Mouse (Mus musculus): ENCODE measurements around the gene Dennd1a. TPM values are rescaled to one million over a fixed set of nuclear protein-coding genes. Genes with fewer than 3 reads are reported as not detected.
A peak's percentile ranks its signal among the peaks of the same experiment; 100 is the strongest.

The Dennd1a gene
- total and polyA plus RNA-seq, 3 experiments = 17.6 to 26.8 (median 22.0) TPM

GRCm38 (mm10) chr2:38125671-38126382 is 161.4 kb downstream of the Dennd1a start:
- intact Hi-C loops (cut with DNase I) = no loop called here
- no peaks in the 10 kb centered on the region for H3K79me2 ChIP-seq (replicated peaks; ENCODE audit: control insufficient read depth, insufficient read depth, low read length)
- H3K27me3 ChIP-seq (ENCODE audit: control insufficient read depth, insufficient read depth, low read length) = no peaks in the 10 kb centered on the region
- TF ChIP-seq POLR2A (IDR thresholded peaks at IDR 0.05; ENCODE audit: insufficient read depth, low read depth, low read length) (no peak), CTCF (IDR thresholded peaks at IDR 0.05) (no peak), EP300 (IDR thresholded peaks at IDR 0.05; ENCODE audit: insufficient read depth, low read depth, low read length) (no peak)
- 70% methylated on average over 5 of the region's 5 CpGs for WGBS
- no peaks in the 10 kb centered on the region; the same call in none of the 2 replicates for H3K36me3 ChIP-seq (ENCODE audit: control insufficient read depth, insufficient read depth, low read length)
- peaks cover 1% of the 10 kb centered on the region; the same call in 1 of the 2 replicates for H3K4me1 ChIP-seq (ENCODE audit: control insufficient read depth, insufficient read depth, low read length)
- H3K9ac ChIP-seq (ENCODE audit: low read depth, low read length) = no peak overlapping the region
- H3K4me3 ChIP-seq = no peak overlapping the region
- DNase-seq = no peak
- no peak overlapping the region for H3K27ac ChIP-seq

GRCm38 (mm10) chr2:38124727-38125126 is 162.5 kb downstream of the Dennd1a start:
- no peak overlapping the region for H3K4me3 ChIP-seq
- H3K36me3 ChIP-seq (ENCODE audit: control insufficient read depth, insufficient read depth, low read length) = no peaks in the 10 kb centered on the region; the same call in none of the 2 replicates
- H3K4me1 ChIP-seq (ENCODE audit: control insufficient read depth, insufficient read depth, low read length) = no peaks in the 10 kb centered on the region
- H3K27ac ChIP-seq = no peak overlapping the region
- no peak overlapping the region for H3K9ac ChIP-seq (ENCODE audit: low read depth, low read length)
- no peak for DNase-seq
- WGBS = 93% methylated on average over 1 of the region's 1 CpGs
- H3K27me3 ChIP-seq (ENCODE audit: control insufficient read depth, insufficient read depth, low read length) = no peaks in the 10 kb centered on the region
- intact Hi-C loops (cut with DNase I) = no loop called here
- H3K79me2 ChIP-seq (replicated peaks; ENCODE audit: control insufficient read depth, insufficient read depth, low read length) = no peaks in the 10 kb centered on the region
- no peak for TF ChIP-seq EP300 (IDR thresholded peaks at IDR 0.05; ENCODE audit: insufficient read depth, low read depth, low read length)
- no peak for TF ChIP-seq POLR2A (IDR thresholded peaks at IDR 0.05; ENCODE audit: insufficient read depth, low read depth, low read length)
- no peak for TF ChIP-seq CTCF (IDR thresholded peaks at IDR 0.05)

GRCm38 (mm10) chr2:38115000-38115399 is 172.2 kb downstream of the Dennd1a start:
- Histone ChIP-seq H3K27ac (no peak overlapping the region), H3K79me2 (replicated peaks; ENCODE audit: control insufficient read depth, insufficient read depth, low read length) (no peaks in the 10 kb centered on the region), H3K36me3 (ENCODE audit: control insufficient read depth, insufficient read depth, low read length) (no peaks in the 10 kb centered on the region; the same call in 1 of the 2 replicates), H3K9ac (ENCODE audit: low read depth, low read length) (no peak overlapping the region), H3K4me3 (no peak overlapping the region), H3K4me1 (ENCODE audit: control insufficient read depth, insufficient read depth, low read length) (peaks cover 2% of the 10 kb centered on the region), H3K27me3 (ENCODE audit: control insufficient read depth, insufficient read depth, low read length) (no peaks in the 10 kb centered on the region)
- DNase-seq = no peak
- WGBS = 92% methylated on average over 2 of the region's 2 CpGs
- intact Hi-C loops (cut with DNase I) = no loop called here
- no peak for TF ChIP-seq EP300 (IDR thresholded peaks at IDR 0.05; ENCODE audit: insufficient read depth, low read depth, low read length)
- no peak for TF ChIP-seq CTCF (IDR thresholded peaks at IDR 0.05)
- TF ChIP-seq POLR2A (IDR thresholded peaks at IDR 0.05; ENCODE audit: insufficient read depth, low read depth, low read length) = no peak

- no peaks in the 10 kb centered on the region; the same call in 1 of the 2 replicates for H3K36me3 ChIP-seq (ENCODE audit: control insufficient read depth, insufficient read depth, low read length)
- H3K27ac ChIP-seq = peak overlapping the region; percentile 21; the same call in 1 of the 2 replicates
- DNase-seq = peak; percentile 31 to 41
- H3K79me2 ChIP-seq (replicated peaks; ENCODE audit: control insufficient read depth, insufficient read depth, low read length) = no peaks in the 10 kb centered on the region
- WGBS = 61% methylated on average over 5 of the region's 5 CpGs
- H3K4me1 ChIP-seq (ENCODE audit: control insufficient read depth, insufficient read depth, low read length) = peaks cover 2% of the 10 kb centered on the region
- no peaks in the 10 kb centered on the region for H3K27me3 ChIP-seq (ENCODE audit: control insufficient read depth, insufficient read depth, low read length)
- intact Hi-C loops (cut with DNase I) = no loop called here
- H3K9ac ChIP-seq (ENCODE audit: low read depth, low read length) = no peak overlapping the region
- TF ChIP-seq CTCF (IDR thresholded peaks at IDR 0.05) (0 out of 2 replicates have a peak, but pooled peaks have one; percentile 15), POLR2A (IDR thresholded peaks at IDR 0.05; ENCODE audit: insufficient read depth, low read depth, low read length) (no peak)
- no peak overlapping the region for H3K4me3 ChIP-seq
Observed at GRCm38 (mm10) chr2:38111655-38112351, 175.4 kb downstream of the Dennd1a start.

GRCm38 (mm10) chr2:38108586-38108985 is 178.6 kb downstream of the Dennd1a start:
- 86% methylated on average over 2 of the region's 2 CpGs for WGBS
- H3K4me1 ChIP-seq (ENCODE audit: control insufficient read depth, insufficient read depth, low read length) = peaks cover 2% of the 10 kb centered on the region
- H3K27ac ChIP-seq = no peak overlapping the region
- no peak overlapping the region for H3K4me3 ChIP-seq
- no peak overlapping the region for H3K9ac ChIP-seq (ENCODE audit: low read depth, low read length)
- H3K79me2 ChIP-seq (replicated peaks; ENCODE audit: control insufficient read depth, insufficient read depth, low read length) = no peaks in the 10 kb centered on the region
- no peak for TF ChIP-seq POLR2A (IDR thresholded peaks at IDR 0.05; ENCODE audit: insufficient read depth, low read depth, low read length)
- no peak for DNase-seq
- H3K36me3 ChIP-seq (ENCODE audit: control insufficient read depth, insufficient read depth, low read length) = no peaks in the 10 kb centered on the region; the same call in 1 of the 2 replicates
- intact Hi-C loops (cut with DNase I) = no loop called here
- no peaks in the 10 kb centered on the region for H3K27me3 ChIP-seq (ENCODE audit: control insufficient read depth, insufficient read depth, low read length)

- H3K27ac ChIP-seq = no peak overlapping the region
- intact Hi-C loops (cut with DNase I) = no loop called here
- TF ChIP-seq EP300 (IDR thresholded peaks at IDR 0.05; ENCODE audit: insufficient read depth, low read depth, low read length) (no peak), POLR2A (IDR thresholded peaks at IDR 0.05; ENCODE audit: insufficient read depth, low read depth, low read length) (no peak), CTCF (IDR thresholded peaks at IDR 0.05) (no peak)
- H3K27me3 ChIP-seq (ENCODE audit: control insufficient read depth, insufficient read depth, low read length) = no peaks in the 10 kb centered on the region
- no peaks in the 10 kb centered on the region; the same call in 1 of the 2 replicates for H3K4me1 ChIP-seq (ENCODE audit: control insufficient read depth, insufficient read depth, low read length)
- H3K79me2 ChIP-seq (replicated peaks; ENCODE audit: control insufficient read depth, insufficient read depth, low read length) = no peaks in the 10 kb centered on the region
- WGBS = 100% methylated on average over 1 of the region's 1 CpGs
- no peak for DNase-seq
- no peaks in the 10 kb centered on the region for H3K36me3 ChIP-seq (ENCODE audit: control insufficient read depth, insufficient read depth, low read length)
- no peak overlapping the region for H3K9ac ChIP-seq (ENCODE audit: low read depth, low read length)
- H3K4me3 ChIP-seq = no peak overlapping the region
Observed at GRCm38 (mm10) chr2:38102674-38103073, 184.5 kb downstream of the Dennd1a start.

Data from heart, adult 2 months (tissue).